Mouse (Mus musculus) induced T-regulatory cell, adult 2 months (primary cell): ENCODE measurements around the gene Khk.

Source experiments
- DNase-seq: peaks from one replicate; pipeline ENCODE4 v3.0.0-alpha.2; 2012; ENCODE audit warnings: low read depth

Khk gene

GRCm38 (mm10) chr5:30934725-30935461 is 13.7 kb downstream of the Khk start:
- DNase-seq: no peak

- peak; percentile 58 for DNase-seq
Observed at GRCm38 (mm10) chr5:30943004-30943403, 21.8 kb downstream of the Khk start.

GRCm38 (mm10) chr5:30944344-30944743 is 23.1 kb downstream of the Khk start:
- no peak for DNase-seq

GRCm38 (mm10) chr5:30944956-30945781 is 23.9 kb downstream of the Khk start, which contains the start of gene Cgref1:
Cgref1 (minus strand) TSS chr5:30945591.
- DNase-seq: peak; percentile 55

- DNase-seq: peak; percentile 16
Observed at GRCm38 (mm10) chr5:30948620-30949019, 27.4 kb downstream of the Khk start.

- peak; percentile 94 for DNase-seq
Observed at GRCm38 (mm10) chr5:30949654-30950326, 28.6 kb downstream of the Khk start.

- DNase-seq: no peak
Observed at GRCm38 (mm10) chr5:30950451-30950850, 29.2 kb downstream of the Khk start.

GRCm38 (mm10) chr5:30950922-30951321 is 29.7 kb downstream of the Khk start:
- no peak for DNase-seq

- DNase-seq: no peak
Observed at GRCm38 (mm10) chr5:30951706-30952105, 30.5 kb downstream of the Khk start.

- no peak for DNase-seq
Observed at GRCm38 (mm10) chr5:30952551-30952950, 31.3 kb downstream of the Khk start.

- DNase-seq: no peak
Observed at GRCm38 (mm10) chr5:30954065-30954464, 32.8 kb downstream of the Khk start.

- DNase-seq: no peak
Observed at GRCm38 (mm10) chr5:30954556-30954955, 33.3 kb downstream of the Khk start.

GRCm38 (mm10) chr5:30955751-30956150 is 34.5 kb downstream of the Khk start:
- DNase-seq: no peak

- DNase-seq: no peak
Observed at GRCm38 (mm10) chr5:30957891-30958290, 36.7 kb downstream of the Khk start.

- DNase-seq: peak; percentile 48
Observed at GRCm38 (mm10) chr5:30959198-30959854, 38.1 kb downstream of the Khk start.

GRCm38 (mm10) chr5:30959966-30960501 is 38.8 kb downstream of the Khk start, which contains the start of gene Preb:
Preb (minus strand) TSS chr5:30960361.
- peak; percentile 99 for DNase-seq

- no peak for DNase-seq
Observed at GRCm38 (mm10) chr5:30960814-30961213, 39.6 kb downstream of the Khk start.

- DNase-seq: peak; percentile 78
Observed at GRCm38 (mm10) chr5:30961545-30962505, 40.6 kb downstream of the Khk start.

- DNase-seq: no peak
Observed at GRCm38 (mm10) chr5:30963916-30964315, 42.7 kb downstream of the Khk start.

GRCm38 (mm10) chr5:30966189-30966588 is 45.0 kb downstream of the Khk start:
- no peak for DNase-seq
